Mouse (Mus musculus): Measurements from ENCODE around the gene Tac4.

DNA sequence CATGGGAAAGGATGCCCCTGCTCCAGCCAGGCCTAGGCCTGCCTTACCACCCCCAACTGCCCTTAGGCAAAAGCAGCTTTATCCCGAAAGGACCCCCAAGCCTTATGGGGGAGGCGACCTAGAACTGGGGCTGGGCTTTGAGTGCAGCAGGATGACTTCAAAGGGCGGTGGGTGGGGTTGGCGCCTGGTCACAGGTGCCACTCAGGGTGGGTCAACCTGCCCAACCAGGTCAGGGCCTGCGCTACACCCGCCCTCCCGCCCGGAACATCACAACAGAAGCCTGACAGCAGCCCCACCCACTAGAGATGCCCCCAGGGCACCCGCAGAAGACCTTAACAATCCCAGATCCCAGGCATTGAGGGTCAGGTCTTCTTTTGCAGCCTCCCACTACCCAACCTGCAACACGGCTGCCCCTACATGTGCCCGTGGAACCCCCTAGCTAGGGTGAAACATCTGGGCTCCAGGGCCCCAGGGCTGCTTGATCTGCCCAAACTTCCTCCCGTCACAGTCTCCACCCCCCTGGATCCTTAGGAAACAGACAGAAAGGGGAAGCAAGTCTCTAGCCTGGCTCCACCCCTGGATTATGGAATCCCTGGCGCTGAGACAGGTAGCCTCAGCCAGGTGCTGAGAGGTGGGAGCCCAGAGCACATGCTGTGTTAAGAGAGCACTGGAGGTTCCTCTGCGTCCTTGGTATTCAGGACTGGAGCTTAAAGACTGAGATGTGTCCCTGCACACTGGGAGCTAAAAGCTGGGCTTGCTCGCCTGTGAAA lies 37.0 kb upstream of the Tac4 start:
- TF ChIP-seq CTCF (conservative IDR thresholded peaks at IDR 0.05 in 1 of 2, IDR thresholded peaks at IDR 0.05 in 1 of 2; ENCODE audit: low read depth in 2 of 2, low read length in 2 of 2) (no peak), POLR2A (IDR thresholded peaks at IDR 0.05; ENCODE audit: low read depth, low read length) (no peak), EP300 (IDR thresholded peaks at IDR 0.05; ENCODE audit: low read length) (no peak), MAFK (IDR thresholded peaks at IDR 0.05; ENCODE audit: insufficient replicate concordance, low read length) (no peak), MAX (IDR thresholded peaks at IDR 0.05; ENCODE audit: low read length) (no peak), RAD21 (IDR thresholded peaks at IDR 0.05; ENCODE audit: low read depth, low read length) (no peak), JUND (conservative IDR thresholded peaks at IDR 0.05; ENCODE audit: low read depth, low read length) (no peak), USF2 (conservative IDR thresholded peaks at IDR 0.05; ENCODE audit: low read depth, low read length) (no peak)
